Mouse (Mus musculus) limb, embryonic 13.5 days (tissue): Measurements from ENCODE around the gene BC030867. TPM values are rescaled to one million over a fixed set of nuclear protein-coding genes. Genes with fewer than 3 reads are reported as not detected.

ENCODE experiments used
- ATAC-seq: fragments of 200-750 bp; cut with Nextera tagmentation; 2 replicates; pipeline ENCODE4 v1.8.0; 2017; ENCODE audit warnings: low read depth, moderate number of reproducible peaks, moderate TSS enrichment; ENCODE audit not compliant: low FRiP score
- H3K27ac ChIP-seq: fragments of 300-500 bp; sonication (generic); 2 replicates; pipeline ENCODE4 v1.5.1; 2015; ENCODE audit warnings: inconsistent platforms, mild to moderate bottlenecking, moderate library complexity
- H3K27me3 ChIP-seq: fragments of 300-500 bp; sonication (generic); 2 replicates; pipeline ENCODE4 v1.6.1; 2015; ENCODE audit warnings: mild to moderate bottlenecking, inconsistent platforms
- H3K36me3 ChIP-seq: fragments of 300-500 bp; sonication (generic); 2 replicates; pipeline ENCODE4 v1.6.1; 2015; ENCODE audit warnings: inconsistent platforms, mild to moderate bottlenecking, moderate library complexity
- H3K4me1 ChIP-seq: fragments of 300-500 bp; sonication (generic); 2 replicates; pipeline ENCODE4 v1.6.1; 2015; ENCODE audit warnings: inconsistent platforms
- H3K4me2 ChIP-seq: fragments of 300-500 bp; sonication (generic); replicated peaks from 2 replicates; pipeline ENCODE4 v1.6.1; 2015; ENCODE audit warnings: inconsistent platforms, mild to moderate bottlenecking, moderate library complexity
- H3K4me3 ChIP-seq: fragments of 300-500 bp; sonication (generic); 2 replicates; pipeline ENCODE4 v1.5.1; 2015; ENCODE audit warnings: moderate library complexity, mild to moderate bottlenecking, inconsistent platforms
- H3K9ac ChIP-seq: fragments of 300-500 bp; sonication (generic); 2 replicates; pipeline ENCODE4 v1.6.1; 2015; ENCODE audit warnings: mild to moderate bottlenecking, inconsistent platforms
- H3K9me3 ChIP-seq: fragments of 300-500 bp; sonication (generic); 2 replicates; pipeline ENCODE4 v1.6.1; 2016; ENCODE audit warnings: inconsistent platforms
- WGBS: fragments of 180-500 bp; shearing (Covaris S2); methylation state at CpG from one replicate; pipeline ENCODE4 v1.1.7; 2015; 5-methylcytosine and 5-hydroxymethylcytosine counted together
- microRNA-seq: library from miRNA; unstranded; fragments of <30 nt; microRNA quantifications from one replicate; pipeline ENCODE4, GENCODE M21; 2016
- polyA plus RNA-seq: library from polyadenylated mRNA; unstranded; fragments of >200 nt; fragmentation: Nextera tagmentation; extraction: Ambion mirVana; gene quantifications from 2 replicates; pipeline ENCODE4 v1.2.1, GENCODE M21; 2015

Gene BC030867
- polyA plus RNA-seq, 1 experiment from 2014 or later = 16.1 TPM

DNA sequence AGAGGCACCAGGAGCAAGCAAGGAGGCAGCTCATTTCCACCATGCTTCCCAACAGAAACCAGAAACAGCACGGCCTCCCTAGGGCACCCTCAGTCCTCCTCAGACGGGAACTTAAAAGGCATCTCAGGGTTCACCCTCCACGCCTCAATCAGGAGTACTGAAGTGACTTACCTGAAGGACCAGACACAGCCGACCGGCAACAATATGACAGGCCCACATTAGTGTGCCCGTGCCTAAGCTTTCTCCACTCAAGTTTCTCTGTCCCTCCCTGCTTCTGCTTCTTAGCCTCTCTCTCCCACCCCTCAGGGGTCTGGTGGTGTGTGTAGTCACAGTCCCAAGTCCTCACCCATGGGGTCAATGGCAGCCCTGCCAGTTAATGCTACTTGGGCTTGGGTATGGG, 63.9 kb downstream of the BC030867 start:
- peaks cover 44% of the 10 kb centered on the region for H3K4me1 ChIP-seq
- no peak for ATAC-seq
- H3K27ac ChIP-seq = no peak overlapping the region
- H3K27me3 ChIP-seq = no peaks in the 10 kb centered on the region
- peaks cover 71% of the 10 kb centered on the region for H3K36me3 ChIP-seq
- H3K9me3 ChIP-seq = no peaks in the 10 kb centered on the region
- no peak overlapping the region for H3K4me2 ChIP-seq
- H3K9ac ChIP-seq = no peak overlapping the region
- no peak overlapping the region for H3K4me3 ChIP-seq
- 81% methylated on average over 6 of the region's 6 CpGs for WGBS

DNA sequence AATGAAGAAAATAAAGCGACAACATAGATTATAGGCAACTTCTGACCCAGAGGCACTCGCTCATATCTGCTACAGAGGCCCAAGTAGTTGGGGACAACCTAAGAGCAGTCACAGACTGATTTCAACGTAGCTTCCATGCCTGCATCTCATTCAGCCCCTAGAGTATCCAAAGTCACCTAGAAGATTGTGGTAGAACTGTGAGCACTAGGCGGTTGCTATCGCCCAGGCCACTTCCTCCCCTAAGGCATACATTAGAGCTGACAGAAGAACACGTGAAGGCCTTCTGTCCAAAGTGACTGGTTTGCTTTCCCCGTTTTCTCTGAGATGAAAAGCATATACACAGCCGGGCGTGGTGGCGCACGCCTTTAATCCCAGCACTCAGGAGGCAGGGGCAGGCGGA, 65.6 kb downstream of the BC030867 start:
- H3K4me3 ChIP-seq = no peak overlapping the region
- 89% methylated on average over 12 of the region's 12 CpGs for WGBS

More for the DNA sequence above, 65.6 kb downstream of the BC030867 start:
- Histone ChIP-seq H3K4me1 (peaks cover 37% of the 10 kb centered on the region), H3K9ac (no peak overlapping the region), H3K36me3 (peaks cover 59% of the 10 kb centered on the region), H3K27me3 (no peaks in the 10 kb centered on the region), H3K4me2 (no peak overlapping the region), H3K9me3 (no peaks in the 10 kb centered on the region), H3K27ac (no peak overlapping the region)
- no peak for ATAC-seq

Small RNA genes within 50 kb of the gene (microRNA-seq; reads per million reads assigned to microRNA genes)
- not detected for gene Mir8101

Other genes with a start within 250 kb of the BC030867 start
- gene Mpp3, start 220.4 kb upstream of the BC030867 start, polyA plus RNA-seq = 10.0 and 10.2 TPM in 2 replicates
- 0.49 and 0.78 TPM in 2 replicates for gene Cd300lg, start 207.4 kb upstream of the BC030867 start, polyA plus RNA-seq
- gene Mpp2, start 160.4 kb upstream of the BC030867 start, polyA plus RNA-seq = 13.4 and 13.5 TPM in 2 replicates
- not detected in 2 replicates for gene Ppy, start 147.6 kb upstream of the BC030867 start, polyA plus RNA-seq
- gene Pyy, start 141.1 kb upstream of the BC030867 start, polyA plus RNA-seq = not detected in 2 replicates
- 0.14 TPM in 1 of 2 replicates, not detected in the other for gene Nags, start 103.4 kb upstream of the BC030867 start, polyA plus RNA-seq
- 44.7 and 46.1 TPM in 2 replicates for gene Tmem101, start 92.5 kb upstream of the BC030867 start, polyA plus RNA-seq
- 134 and 145 TPM in 2 replicates for gene Lsm12, start 63.6 kb upstream of the BC030867 start, polyA plus RNA-seq
- gene G6pc3, start 59.3 kb upstream of the BC030867 start, polyA plus RNA-seq = 35.6 and 36.1 TPM in 2 replicates
- gene Hdac5, start 18.7 kb upstream of the BC030867 start, polyA plus RNA-seq = 61.9 and 68.6 TPM in 2 replicates
- 0.22 TPM in 2 replicates for gene Asb16, start 19.9 kb downstream of the BC030867 start, polyA plus RNA-seq
- gene Tmub2, start 36.0 kb downstream of the BC030867 start, polyA plus RNA-seq = 52.8 and 57.3 TPM in 2 replicates
- gene Atxn7l3, start 47.7 kb downstream of the BC030867 start, polyA plus RNA-seq = 20.7 and 21.4 TPM in 2 replicates
- 83.9 and 85.9 TPM in 2 replicates for gene Ubtf, start 70.9 kb downstream of the BC030867 start, polyA plus RNA-seq
- 7.2 and 11.7 TPM in 2 replicates for gene Slc4a1, start 117.3 kb downstream of the BC030867 start, polyA plus RNA-seq
- gene Rundc3a, start 144.5 kb downstream of the BC030867 start, polyA plus RNA-seq = 1.3 and 1.4 TPM in 2 replicates
- gene Slc25a39, start 159.1 kb downstream of the BC030867 start, polyA plus RNA-seq = 173 and 180 TPM in 2 replicates
- 141 and 149 TPM in 2 replicates for gene Grn, start 181.4 kb downstream of the BC030867 start, polyA plus RNA-seq
- 4.4 and 4.8 TPM in 2 replicates for gene Fam171a2, start 198.8 kb downstream of the BC030867 start, polyA plus RNA-seq
- gene Itga2b, start 221.2 kb downstream of the BC030867 start, polyA plus RNA-seq = 4.4 and 6.1 TPM in 2 replicates